Mouse (Mus musculus) embryonic facial prominence, embryonic 13.5 days (tissue): ENCODE results near the gene Vps13d. TPM values are rescaled to one million over a fixed set of nuclear protein-coding genes. Genes with fewer than 3 reads are reported as not detected.

Experiments
- ATAC-seq: fragments of 200-750 bp; cut with Nextera tagmentation; 2 replicates; pipeline ENCODE4 v1.8.0; 2017; ENCODE audit warnings: low read depth; ENCODE audit not compliant: insufficient number of reproducible peaks, insufficient read depth, low FRiP score, low TSS enrichment
- H3K27ac ChIP-seq: fragments of 300-500 bp; sonication (generic); 2 replicates; pipeline ENCODE4 v1.5.1; 2015; ENCODE audit warnings: moderate library complexity, mild to moderate bottlenecking, inconsistent platforms
- H3K27me3 ChIP-seq: fragments of 300-500 bp; sonication (generic); 2 replicates; pipeline ENCODE4 v1.6.1; 2015; ENCODE audit warnings: mild to moderate bottlenecking, inconsistent platforms
- H3K36me3 ChIP-seq: fragments of 300-500 bp; sonication (generic); 2 replicates; pipeline ENCODE4 v1.6.1; 2015; ENCODE audit warnings: mild to moderate bottlenecking, inconsistent platforms
- H3K4me1 ChIP-seq: fragments of 300-500 bp; sonication (generic); 2 replicates; pipeline ENCODE4 v1.6.1; 2015; ENCODE audit warnings: inconsistent platforms
- H3K4me2 ChIP-seq: fragments of 300-500 bp; sonication (generic); 2 replicates; pipeline ENCODE4 v1.6.1; 2015; ENCODE audit warnings: moderate library complexity, mild to moderate bottlenecking, inconsistent platforms
- H3K4me3 ChIP-seq: fragments of 300-500 bp; sonication (generic); 2 replicates; pipeline ENCODE4 v1.5.1; 2015; ENCODE audit warnings: mild to moderate bottlenecking, inconsistent platforms
- H3K9ac ChIP-seq: fragments of 300-500 bp; sonication (generic); 2 replicates; pipeline ENCODE4 v1.6.1; 2015; ENCODE audit warnings: mild to moderate bottlenecking, inconsistent platforms
- H3K9me3 ChIP-seq: fragments of 300-500 bp; sonication (generic); 2 replicates; pipeline ENCODE4 v1.6.1; 2016; ENCODE audit warnings: inconsistent platforms
- WGBS: fragments of 180-500 bp; shearing (Covaris S2); methylation state at CpG from one replicate; pipeline ENCODE4 v1.1.7; 2015; ENCODE audit warnings: mixed read lengths; 5-methylcytosine and 5-hydroxymethylcytosine counted together
- polyA plus RNA-seq: library from polyadenylated mRNA; unstranded; fragments of >200 nt; fragmentation: Nextera tagmentation; extraction: Ambion mirVana; gene quantifications from 2 replicates; pipeline ENCODE4 v1.2.1, GENCODE M21; 2015

Vps13d gene
- polyA plus RNA-seq, 1 experiment from 2014 or later: 6.7 TPM

- H3K36me3 ChIP-seq: peaks cover 83% of the 10 kb centered on the region
- no peaks in the 10 kb centered on the region for H3K9me3 ChIP-seq
- H3K27ac ChIP-seq: no peak overlapping the region
- H3K4me1 ChIP-seq: peaks cover 17% of the 10 kb centered on the region
- peaks cover 3% of the 10 kb centered on the region; the same call in 1 of the 2 replicates for H3K27me3 ChIP-seq
- H3K4me3 ChIP-seq: no peak overlapping the region
- ATAC-seq: no peak
- no peak overlapping the region for H3K4me2 ChIP-seq
- H3K9ac ChIP-seq: no peak overlapping the region
Observed at GRCm38 (mm10) chr4:145103617-145104016, 91.2 kb downstream of the Vps13d start.

DNA sequence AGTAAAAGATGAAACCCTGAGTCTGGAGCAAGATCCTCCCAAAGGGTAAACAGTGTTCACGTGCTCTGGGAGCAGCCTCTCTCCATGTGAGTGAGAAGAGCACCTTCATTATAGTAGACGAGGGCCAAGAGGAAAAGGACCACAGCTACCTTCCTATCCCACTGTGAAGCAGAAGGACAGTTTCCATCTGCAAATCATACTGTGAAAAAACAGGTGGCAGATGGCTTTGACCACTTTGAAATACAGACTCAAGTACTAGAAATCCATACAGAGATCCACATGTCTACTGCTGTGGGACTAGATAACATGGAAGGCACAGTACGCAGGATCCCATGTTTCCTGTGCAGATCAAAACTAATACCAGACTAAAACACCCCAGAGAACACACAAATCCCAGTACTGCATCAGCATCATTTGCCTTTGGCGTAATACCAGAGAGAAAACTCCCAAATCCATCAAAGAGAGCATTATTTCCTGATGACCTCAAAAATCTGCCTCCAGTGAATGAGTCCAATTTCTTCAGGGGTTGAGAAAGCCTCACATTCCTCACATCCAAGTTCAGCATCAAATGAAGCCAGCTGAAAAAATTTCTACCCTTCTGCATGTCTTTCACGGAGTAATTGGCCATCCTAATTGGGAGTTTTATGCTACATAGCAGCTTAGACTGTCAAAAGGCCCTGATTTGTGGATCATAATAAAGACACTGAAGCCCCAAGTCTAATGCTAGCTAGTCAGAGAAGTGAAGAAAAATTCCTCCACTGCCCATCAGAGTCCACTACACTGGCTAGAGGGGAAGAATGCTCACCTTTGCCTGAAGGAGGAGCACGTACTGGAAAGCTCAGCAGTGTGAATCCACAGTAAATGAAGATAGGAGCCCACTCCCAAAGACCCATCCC is 92.7 kb downstream of the Vps13d start:
- Histone ChIP-seq H3K36me3 (peaks cover 81% of the 10 kb centered on the region), H3K27ac (no peak overlapping the region), H3K4me1 (peaks cover 23% of the 10 kb centered on the region), H3K9ac (no peak overlapping the region), H3K9me3 (no peaks in the 10 kb centered on the region), H3K4me3 (no peak overlapping the region), H3K27me3 (peaks cover 3% of the 10 kb centered on the region; the same call in 1 of the 2 replicates), H3K4me2 (no peak overlapping the region)
- ATAC-seq: no peak
- 69% methylated on average over 6 of the region's 6 CpGs for WGBS

DNA sequence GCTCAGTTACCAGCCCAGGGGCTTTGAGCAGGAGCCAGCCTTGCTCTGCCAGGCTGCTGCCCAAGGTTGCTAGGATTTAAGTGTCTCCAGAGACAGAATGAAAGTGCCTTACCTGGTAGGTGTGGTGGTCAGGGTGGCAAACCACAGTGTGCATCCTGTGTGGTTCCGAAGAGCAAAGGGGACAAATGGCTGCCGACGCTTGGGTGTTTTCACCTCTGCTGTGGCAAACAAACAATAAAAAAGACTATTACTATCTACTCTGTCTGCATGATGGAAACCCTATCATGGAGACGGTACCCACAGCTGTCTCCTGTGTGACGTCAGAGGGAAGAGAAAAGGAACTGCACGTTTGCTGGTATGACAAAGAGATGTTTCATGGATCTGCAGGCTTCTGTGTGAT is 95.0 kb downstream of the Vps13d start:
- no peak overlapping the region for H3K27ac ChIP-seq
- H3K4me3 ChIP-seq: no peak overlapping the region
- H3K27me3 ChIP-seq: peaks cover 3% of the 10 kb centered on the region; the same call in 1 of the 2 replicates
- peaks cover 36% of the 10 kb centered on the region for H3K4me1 ChIP-seq
- no peak for ATAC-seq
- 97% methylated on average over 6 of the region's 6 CpGs for WGBS
- H3K36me3 ChIP-seq: peaks cover 71% of the 10 kb centered on the region
- H3K9ac ChIP-seq: no peak overlapping the region
- no peaks in the 10 kb centered on the region for H3K9me3 ChIP-seq
- no peak overlapping the region for H3K4me2 ChIP-seq

DNA sequence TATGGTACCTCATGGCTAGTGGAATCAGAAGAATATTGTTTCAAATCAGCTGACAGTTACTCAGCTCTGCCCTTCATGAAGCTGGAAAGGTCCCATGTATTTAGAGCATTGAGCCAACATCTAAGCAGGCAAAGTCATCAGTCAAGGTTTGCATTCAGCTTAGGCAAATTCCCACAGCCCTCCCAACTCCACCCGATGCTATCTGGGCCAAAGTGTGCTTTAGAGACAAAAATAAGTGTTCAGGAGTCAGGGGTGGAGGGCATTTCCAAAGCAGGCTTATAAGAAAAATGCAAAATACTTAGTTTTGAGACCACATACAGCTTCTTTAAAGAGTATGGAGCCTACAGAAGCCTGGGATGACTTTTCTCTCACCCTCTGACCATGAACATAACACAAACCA is 95.5 kb downstream of the Vps13d start:
- no peak overlapping the region for H3K9ac ChIP-seq
- WGBS: 97% methylated on average over 1 of the region's 1 CpGs
- H3K4me3 ChIP-seq: no peak overlapping the region
- no peak for ATAC-seq
- peaks cover 3% of the 10 kb centered on the region; the same call in 1 of the 2 replicates for H3K27me3 ChIP-seq
- H3K4me2 ChIP-seq: no peak overlapping the region
- H3K36me3 ChIP-seq: peaks cover 71% of the 10 kb centered on the region
- H3K9me3 ChIP-seq: no peaks in the 10 kb centered on the region
- H3K27ac ChIP-seq: no peak overlapping the region
- peaks cover 36% of the 10 kb centered on the region for H3K4me1 ChIP-seq

- Histone ChIP-seq H3K9me3 (no peaks in the 10 kb centered on the region), H3K36me3 (peaks cover 75% of the 10 kb centered on the region), H3K4me2 (no peak overlapping the region), H3K27ac (no peak overlapping the region), H3K9ac (no peak overlapping the region), H3K4me3 (no peak overlapping the region), H3K27me3 (peaks cover 3% of the 10 kb centered on the region; the same call in 1 of the 2 replicates), H3K4me1 (peaks cover 34% of the 10 kb centered on the region)
- ATAC-seq: no peak
- 93% methylated on average over 3 of the region's 3 CpGs for WGBS
Observed at GRCm38 (mm10) chr4:145097974-145098373, 96.8 kb downstream of the Vps13d start.

DNA sequence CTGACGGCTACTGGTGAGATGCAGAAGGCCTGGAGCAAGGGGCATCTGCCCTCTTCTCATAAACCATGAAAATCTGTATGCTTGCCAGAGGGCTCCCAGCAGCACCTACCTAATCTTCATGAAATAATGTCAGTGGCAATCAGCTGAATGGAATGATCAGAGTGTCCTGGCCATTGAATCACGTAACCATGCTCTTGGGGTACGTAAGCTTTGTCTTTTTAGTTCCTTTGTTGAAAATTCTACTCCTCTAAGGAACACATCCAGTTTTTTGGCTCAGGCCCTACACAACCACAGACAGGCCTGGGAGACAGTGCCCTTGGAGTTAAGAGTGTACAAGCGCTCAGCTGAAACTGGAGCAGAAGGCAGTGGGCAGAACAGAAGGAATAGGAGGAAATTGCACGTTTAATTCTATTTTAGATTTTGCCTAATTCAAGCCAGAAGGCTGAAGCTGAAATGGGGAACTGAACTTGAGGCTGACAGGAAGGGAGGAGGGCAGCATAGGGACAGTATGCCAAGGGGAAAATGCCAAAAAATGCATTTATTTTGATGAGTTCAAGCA is 98.2 kb downstream of the Vps13d start:
- 0 out of 2 replicates have a peak, but pooled peaks have one; percentile 65 for ATAC-seq
- Histone ChIP-seq H3K4me2 (no peak overlapping the region), H3K4me1 (peaks cover 24% of the 10 kb centered on the region), H3K27me3 (peaks cover 3% of the 10 kb centered on the region; the same call in 1 of the 2 replicates), H3K36me3 (peaks cover 72% of the 10 kb centered on the region), H3K9ac (no peak overlapping the region), H3K27ac (peak overlapping the region; percentile 71), H3K4me3 (no peak overlapping the region), H3K9me3 (no peaks in the 10 kb centered on the region)
- 37% methylated on average over 5 of the region's 5 CpGs for WGBS

DNA sequence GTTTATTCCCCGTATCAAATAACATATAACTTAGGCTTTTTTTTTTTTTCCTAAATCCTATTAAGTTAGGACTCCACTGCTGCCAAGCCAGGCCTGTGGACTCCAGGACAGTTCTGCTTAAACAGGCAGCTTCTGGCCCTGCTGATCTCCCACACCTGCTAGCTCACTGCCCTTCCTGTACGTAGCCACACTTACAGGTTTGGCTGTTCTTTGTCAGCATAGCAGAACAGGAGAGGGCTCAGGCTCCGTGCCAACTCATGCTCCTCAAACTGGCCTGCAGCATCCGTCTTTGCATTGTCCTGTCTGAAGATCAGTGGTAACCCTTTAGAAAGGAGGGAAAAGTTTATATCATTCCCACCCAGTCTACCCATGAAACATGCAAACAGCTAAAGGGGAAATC is 108.3 kb downstream of the Vps13d start:
- no peak for ATAC-seq

DNA sequence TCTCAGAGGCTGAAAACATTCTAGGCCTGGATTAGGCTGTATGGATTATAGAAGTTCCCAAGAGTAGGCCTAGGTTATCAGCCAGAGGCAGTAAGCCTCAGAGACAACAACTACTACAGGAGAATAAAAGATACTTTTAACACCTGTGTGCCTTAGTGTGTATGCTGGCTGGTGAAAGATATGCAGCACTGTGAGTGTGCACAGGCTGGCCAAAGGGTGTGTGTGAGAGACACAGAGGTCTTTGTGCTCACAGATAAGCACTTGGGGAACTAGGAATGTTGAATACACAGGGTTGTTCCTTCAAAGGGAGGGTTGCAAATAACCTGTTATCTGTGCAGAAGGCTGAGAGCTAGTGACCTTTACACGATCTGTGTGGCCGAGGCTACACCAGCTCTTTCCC is 115.5 kb downstream of the Vps13d start:
- no peaks in the 10 kb centered on the region for H3K27me3 ChIP-seq
- H3K9me3 ChIP-seq: 0 out of 2 replicates have a peak, but pooled peaks cover 5% of the 10 kb centered on the region
- no peak overlapping the region for H3K4me2 ChIP-seq
- peaks cover 78% of the 10 kb centered on the region for H3K36me3 ChIP-seq
- no peak for ATAC-seq
- no peak overlapping the region for H3K27ac ChIP-seq
- no peak overlapping the region for H3K4me3 ChIP-seq
- no peaks in the 10 kb centered on the region for H3K4me1 ChIP-seq
- H3K9ac ChIP-seq: no peak overlapping the region
- 80% methylated on average over 2 of the region's 2 CpGs for WGBS

More for the DNA sequence above, 108.3 kb downstream of the Vps13d start:
- Histone ChIP-seq H3K27me3 (no peaks in the 10 kb centered on the region), H3K9ac (no peak overlapping the region), H3K4me3 (no peak overlapping the region), H3K9me3 (no peaks in the 10 kb centered on the region), H3K36me3 (peaks cover 72% of the 10 kb centered on the region), H3K4me1 (no peaks in the 10 kb centered on the region), H3K27ac (no peak overlapping the region), H3K4me2 (no peak overlapping the region)
- 83% methylated on average over 4 of the region's 4 CpGs for WGBS

GRCm38 (mm10) chr4:145074276-145074675 is 120.5 kb downstream of the Vps13d start:
- H3K4me2 ChIP-seq: no peak overlapping the region
- peaks cover 77% of the 10 kb centered on the region for H3K36me3 ChIP-seq
- WGBS: 73% methylated on average over 2 of the region's 2 CpGs
- no peak overlapping the region for H3K4me3 ChIP-seq
- 0 out of 2 replicates have a peak, but pooled peaks cover 5% of the 10 kb centered on the region for H3K9me3 ChIP-seq
- no peaks in the 10 kb centered on the region for H3K27me3 ChIP-seq
- H3K4me1 ChIP-seq: no peaks in the 10 kb centered on the region
- no peak for ATAC-seq
- no peak overlapping the region for H3K27ac ChIP-seq
- H3K9ac ChIP-seq: no peak overlapping the region

GRCm38 (mm10) chr4:145073728-145074127 is 121.1 kb downstream of the Vps13d start:
- H3K9me3 ChIP-seq: no peaks in the 10 kb centered on the region
- no peaks in the 10 kb centered on the region for H3K4me1 ChIP-seq
- H3K9ac ChIP-seq: no peak overlapping the region
- H3K4me3 ChIP-seq: no peak overlapping the region
- no peak overlapping the region for H3K27ac ChIP-seq
- H3K36me3 ChIP-seq: peaks cover 71% of the 10 kb centered on the region
- H3K27me3 ChIP-seq: no peaks in the 10 kb centered on the region
- ATAC-seq: no peak
- WGBS: 50% methylated on average over 7 of the region's 7 CpGs
- H3K4me2 ChIP-seq: no peak overlapping the region

DNA sequence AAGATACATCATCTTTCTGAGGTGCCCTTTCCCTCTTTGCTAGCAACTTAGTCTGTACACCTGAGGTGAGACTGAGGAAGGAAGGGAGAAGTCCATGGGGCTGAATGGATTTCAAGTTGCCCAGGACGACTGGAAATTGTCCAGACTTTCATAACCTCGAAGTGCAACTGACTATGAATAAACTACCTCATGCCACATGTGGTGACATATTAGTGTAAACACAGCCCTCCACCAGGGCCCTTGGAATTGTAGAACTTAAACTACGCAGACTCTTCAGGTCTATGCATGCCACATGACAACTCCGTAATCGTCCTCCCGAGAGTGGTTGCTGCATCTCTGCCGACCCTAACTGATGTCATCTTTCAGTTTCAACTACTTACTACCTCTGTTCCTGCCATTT is 122.9 kb downstream of the Vps13d start:
- no peak for ATAC-seq
- no peak overlapping the region for H3K27ac ChIP-seq
- no peak overlapping the region for H3K4me2 ChIP-seq
- peaks cover 56% of the 10 kb centered on the region for H3K36me3 ChIP-seq
- H3K4me1 ChIP-seq: peaks cover 6% of the 10 kb centered on the region
- H3K9me3 ChIP-seq: no peaks in the 10 kb centered on the region
- no peak overlapping the region for H3K9ac ChIP-seq
- WGBS: 86% methylated on average over 7 of the region's 7 CpGs
- 0 out of 2 replicates have a peak, but pooled peaks cover 5% of the 10 kb centered on the region for H3K27me3 ChIP-seq
- no peak overlapping the region for H3K4me3 ChIP-seq
